Mouse (Mus musculus) CH12.LX (cell line): Measurements from ENCODE around the gene Ltn1.

Experiments used
- CTCF ChIP-seq, 2 experiments: IDR thresholded peaks in 1 of 2; conservative IDR thresholded peaks in 1 of 2; 2 replicates each; pipeline ENCODE4 v1.5.1; 2011 to 2012; ENCODE audit warnings: low read depth in 2 of 2, low read length in 2 of 2, improper control_type of control experiment in 1 of 2, inconsistent platforms in 1 of 2, mild to moderate bottlenecking in 1 of 2, moderate library complexity in 1 of 2
- EP300 ChIP-seq: IDR thresholded peaks from 2 replicates; pipeline ENCODE4 v1.6.1; 2011; ENCODE audit warnings: low read length, improper control_type of control experiment
- GABPA ChIP-seq: IDR thresholded peaks from 2 replicates; pipeline ENCODE4 v1.6.1; 2012; ENCODE audit warnings: low read depth, low read length, improper control_type of control experiment, inconsistent platforms; ENCODE audit not compliant: insufficient replicate concordance
- MAFK ChIP-seq: IDR thresholded peaks from 2 replicates; pipeline ENCODE4 v1.6.1; 2011; ENCODE audit warnings: low read length, improper control_type of control experiment; ENCODE audit not compliant: insufficient replicate concordance
- MAX ChIP-seq: IDR thresholded peaks from 2 replicates; pipeline ENCODE4 v1.6.1; 2011; ENCODE audit warnings: low read length, improper control_type of control experiment
- POLR2A ChIP-seq: IDR thresholded peaks from 2 replicates; pipeline ENCODE4 v1.6.1; 2011; ENCODE audit warnings: low read depth, mild to moderate bottlenecking, improper control_type of control experiment, low read length
- POLR2AphosphoS2 ChIP-seq: IDR thresholded peaks from 2 replicates; pipeline ENCODE4 v1.6.1; 2011; ENCODE audit warnings: low read depth, low read length, improper control_type of control experiment
- RCOR1 ChIP-seq: conservative IDR thresholded peaks from 2 replicates; pipeline ENCODE4 v1.6.1; 2012; ENCODE audit warnings: low read depth, mild to moderate bottlenecking, inconsistent platforms, low read length, improper control_type of control experiment
- USF1 ChIP-seq: IDR thresholded peaks from 2 replicates; pipeline ENCODE4 v1.6.1; 2014; ENCODE audit warnings: low read depth, mild to moderate bottlenecking, inconsistent platforms, low read length, improper control_type of control experiment
- USF2 ChIP-seq: conservative IDR thresholded peaks from 2 replicates; pipeline ENCODE4 v1.6.1; 2011; ENCODE audit warnings: low read depth, low read length, improper control_type of control experiment
- ZMIZ1 ChIP-seq: IDR thresholded peaks from 2 replicates; pipeline ENCODE4 v1.6.1; 2012; ENCODE audit warnings: low read depth, mild to moderate bottlenecking, inconsistent platforms, low read length, improper control_type of control experiment

GRCm38 (mm10) chr16:87443245-87443644 lies 10.8 kb upstream of the Ltn1 start:
- no peak for TF ChIP-seq USF1
- TF ChIP-seq RCOR1 = no peak
- no peak for TF ChIP-seq ZMIZ1
- no peak for TF ChIP-seq GABPA
- TF ChIP-seq EP300 = no peak
- no peak for TF ChIP-seq CTCF (conservative IDR thresholded peaks at IDR 0.05 in 1 of 2, IDR thresholded peaks at IDR 0.05 in 1 of 2; ENCODE audit: low read depth in 2 of 2, low read length in 2 of 2)
- TF ChIP-seq POLR2A = no peak
- TF ChIP-seq POLR2AphosphoS2 = no peak
- no peak for TF ChIP-seq MAFK
- TF ChIP-seq MAX = no peak
- TF ChIP-seq USF2 = no peak
